Mouse (Mus musculus): Measurements from ENCODE around the gene Vmn1r204.
"Not testable (repeated sequence)": the region's sequence is repeated elsewhere in the genome, so short reads cannot be mapped to it uniquely, and the experiment has no call there.

Gene Vmn1r204

DNA sequence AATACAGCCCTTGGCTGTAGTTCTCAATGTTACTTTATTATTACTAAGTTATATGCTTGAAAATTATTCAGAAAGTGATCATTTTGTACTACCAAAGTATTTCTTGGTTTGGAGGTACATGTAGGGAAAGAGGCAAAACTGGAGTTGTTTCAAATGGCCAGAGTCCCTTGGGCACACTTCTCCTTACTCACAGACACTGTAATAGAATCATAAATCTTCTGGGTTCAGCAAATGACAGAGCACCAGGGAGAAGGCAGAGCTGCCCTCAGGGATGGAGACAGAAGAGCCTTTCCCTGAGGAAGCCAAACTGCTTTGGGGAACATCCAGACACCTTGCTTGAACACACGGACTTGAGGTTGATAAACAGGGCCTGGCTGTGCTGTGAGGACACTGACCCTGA, at the start of gene Vmn1r204:
Vmn1r204 (plus strand) TSS at position 301 of the 400 bp plus-strand sequence.
- DNase-seq (ENCODE audit: low spot score in 2 of 2): not testable (repeated sequence)

DNA sequence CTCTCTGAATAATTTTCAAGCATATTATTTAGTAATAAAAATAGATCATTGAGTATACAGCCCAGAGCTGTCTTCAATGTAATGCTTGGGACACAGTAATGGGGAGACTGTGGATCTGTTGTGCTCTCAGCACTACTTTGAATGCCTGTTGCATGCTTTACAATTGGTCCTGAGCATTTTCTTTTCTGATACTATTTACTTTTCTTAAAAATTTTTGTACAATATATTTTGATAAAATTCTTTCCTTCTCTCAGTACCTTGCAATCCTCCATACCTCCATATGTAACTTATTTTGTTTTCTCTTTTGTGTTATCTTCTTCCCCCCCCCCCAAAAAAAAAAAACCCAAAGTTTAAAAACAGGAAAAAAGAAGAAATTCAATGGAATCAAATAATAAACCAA, 47.7 kb upstream of the Vmn1r204 start, which contains the start of gene Vmn1r202:
Vmn1r202 (minus strand) TSS at position 101 of the 400 bp plus-strand sequence.
- DNase-seq (ENCODE audit: low spot score in 2 of 2): no peak

GRCm38 (mm10) chr13:22517814-22518213, 35.2 kb upstream of the Vmn1r204 start, which contains the start of gene Vmn1r203:
Gene Vmn1r203 (plus strand): TSS chr13:22518114.
- DNase-seq (ENCODE audit: low spot score in 2 of 2): no peak

GRCm38 (mm10) chr13:22574911-22575310, 21.9 kb downstream of the Vmn1r204 start:
- DNase-seq (ENCODE audit: low spot score in 2 of 2): not testable (repeated sequence)

- not testable (repeated sequence) for DNase-seq (ENCODE audit: low spot score in 2 of 2)
These were observed 30.3 kb downstream of the Vmn1r204 start for GRCm38 (mm10) chr13:22583336-22583735.

- DNase-seq (ENCODE audit: low spot score in 2 of 2): no peak
These were observed 39.9 kb downstream of the Vmn1r204 start, which contains the start of gene Vmn1r205 for GRCm38 (mm10) chr13:22592900-22593299. Gene Vmn1r205 (minus strand): TSS chr13:22593000.

Measured in heart, adult 9 months (tissue).